Mouse (Mus musculus) B cell, adult 2 months (primary cell): ENCODE measurements at regions not wholly inside any gene's neighbourhood (a gene's known extent, or its start where the extent isn't known, plus 50 kb on each side); places are given as distances from the start of the nearest gene placed in this dataset.

Experiments used
- DNase-seq, 2 experiments: peaks; one replicate each; pipeline ENCODE4 v3.0.0; 2022

GRCm38 (mm10) chr17:85757647-85758046 is 69.6 kb upstream of the Six2 start:
- DNase-seq: no peak

DNA sequence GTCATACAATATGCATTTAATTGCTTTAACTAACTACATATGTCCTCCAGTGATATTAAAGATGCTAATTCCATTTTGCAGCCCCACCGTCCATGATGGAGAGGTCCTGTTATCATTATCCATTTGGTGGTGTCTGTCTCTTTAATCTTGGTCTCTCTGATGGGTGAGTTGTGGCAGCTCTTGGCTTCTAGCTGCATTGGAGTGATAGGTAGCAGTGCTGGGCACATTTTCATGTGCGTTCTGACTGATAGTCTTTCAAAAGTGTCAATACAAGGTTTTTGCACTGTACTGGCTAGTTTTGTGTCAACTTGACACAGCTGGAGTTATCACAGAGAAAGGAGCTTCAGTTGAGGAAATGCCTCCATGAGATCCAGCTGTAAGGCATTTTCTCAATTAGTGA is 67.5 kb upstream of the Six2 start:
- DNase-seq: no peak

DNA sequence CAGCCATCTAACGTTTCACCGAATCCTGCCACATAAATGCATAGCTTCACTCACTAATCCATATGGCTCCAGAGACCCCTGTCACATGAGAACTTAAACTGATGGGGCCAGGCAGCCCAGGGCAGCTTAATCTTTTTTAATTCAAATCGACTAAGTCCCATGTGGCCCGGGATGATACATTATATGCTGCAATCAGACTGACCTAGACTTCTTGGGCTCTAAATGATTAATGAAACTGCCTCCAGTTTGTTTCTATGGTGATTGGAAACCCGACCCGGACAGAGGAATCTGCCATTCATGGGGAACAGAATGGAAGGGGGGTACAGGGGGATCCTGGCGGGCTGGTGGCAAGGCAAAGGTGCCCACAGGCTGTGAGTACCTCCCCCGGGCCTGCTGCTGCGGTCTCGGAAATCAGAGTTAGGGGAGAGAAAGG is 60.6 kb upstream of the Six2 start:
- DNase-seq: no peak

DNA sequence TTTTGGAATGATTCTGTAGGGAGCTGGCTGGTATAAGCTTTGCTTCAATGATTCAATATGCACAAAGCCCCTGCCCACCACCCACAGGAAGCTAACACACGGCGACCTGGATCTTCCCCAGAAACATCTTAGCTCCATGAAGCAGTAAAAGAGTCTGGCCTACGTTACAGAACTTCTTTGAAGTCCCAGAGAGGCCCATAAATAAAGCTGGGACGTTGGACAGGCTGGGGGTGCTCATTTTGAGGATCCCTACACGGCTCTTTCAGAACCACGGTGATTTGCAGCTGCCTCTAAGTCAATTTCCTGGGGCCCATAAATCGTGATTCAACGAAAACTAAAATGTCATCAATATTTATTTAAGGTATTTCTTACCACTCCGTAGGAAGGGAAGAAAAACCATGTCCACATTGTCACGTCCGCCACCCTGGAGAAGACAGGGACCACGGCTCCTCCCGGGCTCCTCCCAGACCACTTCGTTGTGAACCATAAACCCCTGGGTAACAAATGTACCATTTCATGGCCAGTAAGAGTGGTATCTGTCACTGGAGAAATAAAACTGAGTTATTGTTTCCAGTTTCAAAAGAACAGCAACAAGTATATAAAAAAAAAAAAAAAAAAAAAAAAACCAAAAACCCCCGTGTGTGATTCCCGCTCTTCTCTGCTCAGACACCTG is 60.0 kb upstream of the Six2 start:
- no peak for DNase-seq
